Mouse (Mus musculus): ENCODE data around the gene Tm7sf3. TPM values are rescaled to one million over a fixed set of nuclear protein-coding genes. Genes with fewer than 3 reads are reported as not detected.

The Tm7sf3 gene
- total and polyA plus RNA-seq, 2 experiments: 21.8 to 48.5 TPM

- Histone ChIP-seq H3K27me3 (ENCODE audit: control insufficient read depth, insufficient read depth, low read length) (no peaks in the 10 kb centered on the region), H3K4me3 (ENCODE audit: insufficient read depth, low read depth, low read length) (no peak overlapping the region), H3K36me3 (ENCODE audit: control insufficient read depth, insufficient read depth, low read length) (no peaks in the 10 kb centered on the region), H3K27ac (replicated peaks; ENCODE audit: insufficient read depth, low read depth, low read length) (peak overlapping the region; percentile 79), H3K4me1 (ENCODE audit: control insufficient read depth, insufficient read depth, low read length) (peaks cover 22% of the 10 kb centered on the region), H3K79me2 (ENCODE audit: control insufficient read depth, insufficient read depth, low read length) (peaks cover 6% of the 10 kb centered on the region; the same call in 1 of the 2 replicates), H3K9ac (ENCODE audit: low read depth, low read length) (peak overlapping the region; percentile 31)
- peak; percentile 54 for DNase-seq (ENCODE audit: extremely low read depth, low read depth, low spot score)
- TF ChIP-seq CTCF (IDR thresholded peaks at IDR 0.05; ENCODE audit: low read depth, low read length): no peak
- TF ChIP-seq POLR2A (IDR thresholded peaks at IDR 0.05; ENCODE audit: extremely low read depth, insufficient read depth, low read length): no peak
- 45% methylated on average over 8 of the region's 8 CpGs for WGBS
Measured at GRCm38 (mm10) chr6:146633097-146633496, 9.5 kb downstream of the Tm7sf3 start.

GRCm38 (mm10) chr6:146632403-146632802 is 10.2 kb downstream of the Tm7sf3 start:
- peak; percentile 23 for DNase-seq (ENCODE audit: extremely low read depth, low read depth, low spot score)
- Histone ChIP-seq H3K4me3 (ENCODE audit: insufficient read depth, low read depth, low read length) (no peak overlapping the region), H3K36me3 (ENCODE audit: control insufficient read depth, insufficient read depth, low read length) (no peaks in the 10 kb centered on the region), H3K27ac (replicated peaks; ENCODE audit: insufficient read depth, low read depth, low read length) (0 out of 2 replicates have a peak overlapping the region, but pooled peaks have one; percentile 8), H3K27me3 (ENCODE audit: control insufficient read depth, insufficient read depth, low read length) (no peaks in the 10 kb centered on the region), H3K9ac (ENCODE audit: low read depth, low read length) (no peak overlapping the region), H3K4me1 (ENCODE audit: control insufficient read depth, insufficient read depth, low read length) (peaks cover 22% of the 10 kb centered on the region), H3K79me2 (ENCODE audit: control insufficient read depth, insufficient read depth, low read length) (peaks cover 12% of the 10 kb centered on the region; the same call in 1 of the 2 replicates)
- TF ChIP-seq CTCF (IDR thresholded peaks at IDR 0.05; ENCODE audit: low read depth, low read length): no peak
- 92% methylated on average over 9 of the region's 9 CpGs for WGBS

GRCm38 (mm10) chr6:146631847-146632246 is 10.8 kb downstream of the Tm7sf3 start:
- WGBS: 93% methylated on average over 8 of the region's 8 CpGs
- peaks cover 22% of the 10 kb centered on the region for H3K4me1 ChIP-seq (ENCODE audit: control insufficient read depth, insufficient read depth, low read length)

GRCm38 (mm10) chr6:146630961-146631360 is 11.7 kb downstream of the Tm7sf3 start:
- TF ChIP-seq POLR2A (IDR thresholded peaks at IDR 0.05; ENCODE audit: extremely low read depth, insufficient read depth, low read length) (no peak), CTCF (IDR thresholded peaks at IDR 0.05; ENCODE audit: low read depth, low read length) (no peak)
- peak overlapping the region; percentile 91 for H3K27ac ChIP-seq (replicated peaks; ENCODE audit: insufficient read depth, low read depth, low read length)
- WGBS: 13% methylated on average over 4 of the region's 4 CpGs
- DNase-seq (ENCODE audit: extremely low read depth, low read depth, low spot score): peak; percentile 100
- H3K27me3 ChIP-seq (ENCODE audit: control insufficient read depth, insufficient read depth, low read length): no peaks in the 10 kb centered on the region
- peaks cover 17% of the 10 kb centered on the region; the same call in 1 of the 2 replicates for H3K79me2 ChIP-seq (ENCODE audit: control insufficient read depth, insufficient read depth, low read length)
- peaks cover 22% of the 10 kb centered on the region for H3K4me1 ChIP-seq (ENCODE audit: control insufficient read depth, insufficient read depth, low read length)
- peak overlapping the region; percentile 47; the same call in 1 of the 2 replicates for H3K9ac ChIP-seq (ENCODE audit: low read depth, low read length)
- H3K36me3 ChIP-seq (ENCODE audit: control insufficient read depth, insufficient read depth, low read length): no peaks in the 10 kb centered on the region
- H3K4me3 ChIP-seq (ENCODE audit: insufficient read depth, low read depth, low read length): no peak overlapping the region

More at GRCm38 (mm10) chr6:146631847-146632246, 10.8 kb downstream of the Tm7sf3 start:
- peaks cover 12% of the 10 kb centered on the region; the same call in 1 of the 2 replicates for H3K79me2 ChIP-seq (ENCODE audit: control insufficient read depth, insufficient read depth, low read length)
- no peak for DNase-seq (ENCODE audit: extremely low read depth, low read depth, low spot score)
- no peaks in the 10 kb centered on the region for H3K36me3 ChIP-seq (ENCODE audit: control insufficient read depth, insufficient read depth, low read length)
- TF ChIP-seq CTCF (IDR thresholded peaks at IDR 0.05; ENCODE audit: low read depth, low read length) (no peak), POLR2A (IDR thresholded peaks at IDR 0.05; ENCODE audit: extremely low read depth, insufficient read depth, low read length) (no peak)
- no peaks in the 10 kb centered on the region for H3K27me3 ChIP-seq (ENCODE audit: control insufficient read depth, insufficient read depth, low read length)
- H3K9ac ChIP-seq (ENCODE audit: low read depth, low read length): no peak overlapping the region
- H3K4me3 ChIP-seq (ENCODE audit: insufficient read depth, low read depth, low read length): no peak overlapping the region
- H3K27ac ChIP-seq (replicated peaks; ENCODE audit: insufficient read depth, low read depth, low read length): peak overlapping the region; percentile 45

DNA sequence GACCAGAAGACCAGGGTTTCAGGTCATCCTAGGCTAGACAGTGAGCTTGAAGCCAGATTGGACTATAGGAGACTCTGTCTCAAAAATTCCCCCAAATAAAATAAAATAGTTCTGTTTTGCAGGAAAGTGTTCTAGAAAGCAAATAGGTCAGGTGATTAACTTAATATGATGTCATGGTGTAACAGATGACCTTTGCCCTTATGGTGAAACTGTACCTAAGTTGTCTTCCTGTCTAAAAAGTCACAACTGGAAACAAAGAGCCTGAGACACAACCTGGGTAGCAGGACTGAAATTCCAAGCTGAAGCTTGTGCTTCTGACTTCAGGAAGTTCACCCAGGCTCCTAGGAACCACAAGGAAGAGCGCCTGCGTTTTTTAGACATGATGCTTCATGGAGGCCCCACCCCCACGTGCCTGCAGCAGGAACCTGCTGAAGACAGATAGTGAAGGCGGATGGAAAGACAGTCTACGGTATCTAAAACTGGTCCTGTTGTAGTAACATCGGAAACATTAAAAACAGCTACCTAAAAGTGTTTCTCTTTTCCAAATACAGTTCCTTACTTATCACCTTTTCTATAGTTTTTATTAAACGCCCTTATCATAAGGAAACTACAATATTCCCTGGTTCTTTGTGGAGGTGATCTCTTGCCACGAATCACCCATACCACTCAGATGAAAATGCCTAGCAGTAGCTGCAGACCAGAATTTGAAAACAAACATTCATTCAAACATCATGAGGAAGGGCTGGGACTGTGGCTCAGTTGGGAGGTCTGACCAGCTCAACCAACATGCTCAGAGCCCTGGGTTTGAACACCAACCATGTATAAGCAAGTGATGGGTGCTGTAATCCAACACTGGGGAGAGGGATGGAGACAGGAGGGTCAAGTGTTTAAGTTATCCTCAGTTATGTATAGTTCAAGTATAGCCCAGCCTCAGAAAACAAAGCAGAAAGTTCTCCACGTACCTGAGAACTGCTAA is 12.6 kb downstream of the Tm7sf3 start:
- Histone ChIP-seq H3K4me3 (ENCODE audit: insufficient read depth, low read depth, low read length) (no peak overlapping the region), H3K36me3 (ENCODE audit: control insufficient read depth, insufficient read depth, low read length) (no peaks in the 10 kb centered on the region), H3K4me1 (ENCODE audit: control insufficient read depth, insufficient read depth, low read length) (peaks cover 22% of the 10 kb centered on the region), H3K9ac (ENCODE audit: low read depth, low read length) (peak overlapping the region; percentile 33), H3K79me2 (ENCODE audit: control insufficient read depth, insufficient read depth, low read length) (peaks cover 17% of the 10 kb centered on the region; the same call in 1 of the 2 replicates), H3K27me3 (ENCODE audit: control insufficient read depth, insufficient read depth, low read length) (no peaks in the 10 kb centered on the region), H3K27ac (replicated peaks; ENCODE audit: insufficient read depth, low read depth, low read length) (peak overlapping the region; percentile 91)
- WGBS: 53% methylated on average over 9 of the region's 9 CpGs
- TF ChIP-seq CTCF (IDR thresholded peaks at IDR 0.05; ENCODE audit: low read depth, low read length): no peak
- no peak for TF ChIP-seq POLR2A (IDR thresholded peaks at IDR 0.05; ENCODE audit: extremely low read depth, insufficient read depth, low read length)
- DNase-seq (ENCODE audit: extremely low read depth, low read depth, low spot score): peak; percentile 91

Measured in liver, adult 2 months (tissue).